Mouse (Mus musculus): ENCODE data around the gene Rcc1. TPM values are rescaled to one million over a fixed set of nuclear protein-coding genes. Genes with fewer than 3 reads are reported as not detected.

Gene Rcc1
- total and polyA plus RNA-seq, 3 experiments, result 93.6 to 149 (median 148) TPM

GRCm38 (mm10) chr4:132386846-132387245 lies 33.4 kb upstream of the Rcc1 start:
- Histone ChIP-seq H3K27ac (ENCODE audit: insufficient read depth, low read depth) (no peak overlapping the region), H3K4me3 (replicated peaks in 1 of 3; ENCODE audit: low read depth in 2 of 3, low read length in 2 of 3, poor library complexity in 1 of 3) (no peak overlapping the region), H3K27me3 (replicated peaks) (no peaks in the 10 kb centered on the region), H3K79me2 (replicated peaks; ENCODE audit: control insufficient read depth, extremely low read depth, insufficient read depth, poor library complexity, severe bottlenecking) (no peaks in the 10 kb centered on the region), H3K4me1 (ENCODE audit: control insufficient read depth in 1 of 2, insufficient read depth in 2 of 2) (peaks cover 3 to 36% of the 10 kb centered on the region in 2 experiments; a peak in 3 of 4 replicates), H3K36me3 (replicated peaks in 1 of 2; ENCODE audit: control insufficient read depth in 1 of 2, insufficient read depth in 1 of 2, low read length in 1 of 2) (peaks cover 0 to 12% of the 10 kb centered on the region in 2 experiments), H3K9ac (ENCODE audit: insufficient read depth, low read depth) (no peak overlapping the region), H3K9me3 (replicated peaks; ENCODE audit: low read length) (no peaks in the 10 kb centered on the region), H3K4me2 (ENCODE audit: insufficient read depth, low read depth, poor library complexity, severe bottlenecking) (no peak overlapping the region)
- TF ChIP-seq PAX5 (IDR thresholded peaks at IDR 0.05; ENCODE audit: low read length), result no peak
- TF ChIP-seq MYC (IDR thresholded peaks at IDR 0.05; ENCODE audit: low read depth, low read length), result no peak
- no peak for TF ChIP-seq RAD21 (IDR thresholded peaks at IDR 0.05; ENCODE audit: low read depth, low read length)
- TF ChIP-seq POLR2A (IDR thresholded peaks at IDR 0.05; ENCODE audit: low read depth, low read length), result no peak
- DNase-seq (ENCODE audit: extremely low read depth), result no peak
- dilution Hi-C loops (cut with MboI; ENCODE audit: extremely low pct_ligation_motif_present, extremely low pct_unique_long_range_greater_than_20kb, low sequenced_read_pairs) (no loop called here), in situ Hi-C loops (cut with MboI; ENCODE audit: low pct_ligation_motif_present, low pct_unique_long_range_greater_than_20kb, low sequenced_read_pairs) (no loop called here)

- no peaks in the 10 kb centered on the region for H3K79me2 ChIP-seq (replicated peaks; ENCODE audit: control insufficient read depth, extremely low read depth, insufficient read depth, poor library complexity, severe bottlenecking)
- no peaks in the 10 kb centered on the region for H3K9me3 ChIP-seq (replicated peaks; ENCODE audit: low read length)
- dilution Hi-C loops (cut with MboI; ENCODE audit: extremely low pct_ligation_motif_present, extremely low pct_unique_long_range_greater_than_20kb, low sequenced_read_pairs) (no loop called here), in situ Hi-C loops (cut with MboI; ENCODE audit: low pct_ligation_motif_present, low pct_unique_long_range_greater_than_20kb, low sequenced_read_pairs) (no loop called here)
- TF ChIP-seq KAT2A (IDR thresholded peaks at IDR 0.05; ENCODE audit: insufficient replicate concordance, low read length) (no peak), TBP (conservative IDR thresholded peaks at IDR 0.05; ENCODE audit: low read depth, low read length) (0 out of 2 replicates have a peak, but pooled peaks have one; percentile 43)
- H3K4me2 ChIP-seq (ENCODE audit: insufficient read depth, low read depth, poor library complexity, severe bottlenecking), result no peak overlapping the region
- H3K36me3 ChIP-seq (replicated peaks in 1 of 2; ENCODE audit: control insufficient read depth in 1 of 2, insufficient read depth in 1 of 2, low read length in 1 of 2), result peaks cover 0 to 12% of the 10 kb centered on the region in 2 experiments
- H3K27me3 ChIP-seq (replicated peaks), result no peaks in the 10 kb centered on the region
- H3K9ac ChIP-seq (ENCODE audit: insufficient read depth, low read depth), result no peak overlapping the region
- H3K4me1 ChIP-seq (ENCODE audit: control insufficient read depth in 1 of 2, insufficient read depth in 2 of 2), result peaks cover 3 to 36% of the 10 kb centered on the region in 2 experiments; a peak in 3 of 4 replicates
- H3K27ac ChIP-seq (ENCODE audit: insufficient read depth, low read depth), result no peak overlapping the region
- H3K4me3 ChIP-seq (replicated peaks in 1 of 3; ENCODE audit: low read depth in 2 of 3, low read length in 2 of 3, poor library complexity in 1 of 3), result no peak overlapping the region
- no peak for DNase-seq (ENCODE audit: extremely low read depth)
Measured at GRCm38 (mm10) chr4:132385771-132386410, 32.5 kb upstream of the Rcc1 start.

- Histone ChIP-seq H3K79me2 (replicated peaks; ENCODE audit: control insufficient read depth, extremely low read depth, insufficient read depth, poor library complexity, severe bottlenecking) (no peaks in the 10 kb centered on the region), H3K4me1 (ENCODE audit: control insufficient read depth in 1 of 2, insufficient read depth in 2 of 2) (peaks cover 3 to 41% of the 10 kb centered on the region in 2 experiments; a peak in 3 of 4 replicates), H3K27ac (ENCODE audit: insufficient read depth, low read depth) (no peak overlapping the region), H3K9me3 (replicated peaks; ENCODE audit: low read length) (no peaks in the 10 kb centered on the region), H3K27me3 (replicated peaks) (no peaks in the 10 kb centered on the region), H3K4me2 (ENCODE audit: insufficient read depth, low read depth, poor library complexity, severe bottlenecking) (no peak overlapping the region), H3K9ac (ENCODE audit: insufficient read depth, low read depth) (no peak overlapping the region), H3K36me3 (replicated peaks in 1 of 2; ENCODE audit: control insufficient read depth in 1 of 2, insufficient read depth in 1 of 2, low read length in 1 of 2) (peaks cover 0 to 12% of the 10 kb centered on the region in 2 experiments), H3K4me3 (replicated peaks in 1 of 3; ENCODE audit: low read depth in 2 of 3, low read length in 2 of 3, poor library complexity in 1 of 3) (no peak overlapping the region)
- DNase-seq (ENCODE audit: extremely low read depth), result no peak
- TF ChIP-seq CTCF (conservative IDR thresholded peaks at IDR 0.05 in 1 of 2, IDR thresholded peaks at IDR 0.05 in 1 of 2; ENCODE audit: low read depth in 2 of 2, low read length in 2 of 2), result no peak
- in situ Hi-C loops (cut with MboI; ENCODE audit: low pct_ligation_motif_present, low pct_unique_long_range_greater_than_20kb, low sequenced_read_pairs), result no loop called here
- dilution Hi-C loops (cut with MboI; ENCODE audit: extremely low pct_ligation_motif_present, extremely low pct_unique_long_range_greater_than_20kb, low sequenced_read_pairs), result no loop called here
Measured at GRCm38 (mm10) chr4:132383455-132383854, 30.1 kb upstream of the Rcc1 start.

Measured in CH12.LX (cell line).